Mouse (Mus musculus): Measurements from ENCODE around the gene Fam180a. TPM values are rescaled to one million over a fixed set of nuclear protein-coding genes. Genes with fewer than 3 reads are reported as not detected.

Gene Fam180a
- total RNA-seq, 2 experiments from 2014 or later = 3.5 to 4.4 TPM

DNA sequence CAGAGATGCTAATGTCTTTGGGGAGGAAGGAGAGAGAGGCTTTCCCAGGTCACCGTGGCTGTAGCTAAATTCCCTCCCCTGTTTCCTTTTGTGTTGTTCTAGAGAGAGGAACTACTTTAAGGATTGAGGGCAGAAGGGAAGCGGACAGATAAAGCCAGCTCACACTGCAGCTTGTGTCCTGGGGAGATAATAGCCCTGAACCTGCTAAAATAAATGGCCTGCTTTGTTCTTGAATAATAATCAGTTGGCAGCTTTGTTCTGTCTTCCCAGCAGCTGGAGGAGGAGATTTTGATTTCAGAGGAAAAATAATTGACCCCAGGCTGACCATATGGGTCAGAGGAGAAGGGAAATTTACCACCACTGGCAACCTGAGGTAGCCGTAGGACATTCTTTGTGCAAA, 12.7 kb upstream of the Fam180a start:
- Histone ChIP-seq H3K27ac (no peak overlapping the region), H3K4me3 (no peak overlapping the region)
- no peak for TF ChIP-seq CTCF (IDR thresholded peaks at IDR 0.05)
- intact Hi-C loops (cut with DNase I) = no loop called here
- no peak for DNase-seq (ENCODE audit: extremely low spot score in 1 of 2, low spot score in 2 of 2)

DNA sequence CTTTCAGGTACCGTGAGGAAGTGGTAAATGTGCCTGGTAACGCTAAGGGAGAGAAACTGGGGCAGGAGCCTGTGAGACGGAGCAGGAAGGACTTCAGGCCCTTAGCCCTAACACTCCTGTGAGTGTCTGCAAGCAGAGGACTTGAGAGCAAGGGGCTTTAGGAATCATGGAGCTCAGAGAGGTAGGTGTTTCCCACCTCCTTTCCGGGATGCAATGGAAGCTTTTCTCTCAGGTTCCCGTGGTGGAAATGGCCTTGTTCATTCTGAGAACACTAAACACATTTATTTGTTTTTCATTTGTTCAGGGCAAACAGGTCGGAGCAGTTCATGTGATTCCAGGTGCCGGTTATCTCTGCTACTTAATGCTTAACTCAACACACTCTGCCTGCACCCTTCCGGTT, 11.9 kb upstream of the Fam180a start:
- DNase-seq (ENCODE audit: extremely low spot score in 1 of 2, low spot score in 2 of 2) = no peak
- intact Hi-C loops (cut with DNase I) = no loop called here
- Histone ChIP-seq H3K27ac (no peak overlapping the region), H3K4me3 (no peak overlapping the region)
- TF ChIP-seq CTCF (IDR thresholded peaks at IDR 0.05) = no peak

DNA sequence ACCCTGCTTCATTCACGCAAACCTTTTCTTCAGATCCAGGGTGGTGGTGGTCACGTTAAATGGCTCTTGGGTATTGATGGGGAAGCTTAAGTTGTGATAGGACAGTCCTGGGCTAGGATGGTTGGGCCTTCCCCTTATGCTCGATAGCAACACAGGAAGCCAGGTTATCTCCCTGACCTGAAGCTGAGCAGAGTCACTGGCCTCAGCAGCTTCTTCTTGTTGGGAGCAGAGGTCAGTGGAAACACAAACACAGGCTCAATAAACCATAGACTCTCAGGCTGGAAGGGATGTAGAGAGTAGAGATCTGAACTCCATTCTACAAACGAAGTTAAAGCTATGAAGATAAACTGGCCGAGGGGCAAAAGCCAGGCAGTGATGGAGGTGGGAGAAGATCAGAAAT, 9.5 kb upstream of the Fam180a start:
- no peak overlapping the region for H3K27ac ChIP-seq
- TF ChIP-seq CTCF (IDR thresholded peaks at IDR 0.05) = no peak
- H3K4me3 ChIP-seq = no peak overlapping the region
- intact Hi-C loops (cut with DNase I) = no loop called here
- DNase-seq (ENCODE audit: extremely low spot score in 1 of 2, low spot score in 2 of 2) = no peak

DNA sequence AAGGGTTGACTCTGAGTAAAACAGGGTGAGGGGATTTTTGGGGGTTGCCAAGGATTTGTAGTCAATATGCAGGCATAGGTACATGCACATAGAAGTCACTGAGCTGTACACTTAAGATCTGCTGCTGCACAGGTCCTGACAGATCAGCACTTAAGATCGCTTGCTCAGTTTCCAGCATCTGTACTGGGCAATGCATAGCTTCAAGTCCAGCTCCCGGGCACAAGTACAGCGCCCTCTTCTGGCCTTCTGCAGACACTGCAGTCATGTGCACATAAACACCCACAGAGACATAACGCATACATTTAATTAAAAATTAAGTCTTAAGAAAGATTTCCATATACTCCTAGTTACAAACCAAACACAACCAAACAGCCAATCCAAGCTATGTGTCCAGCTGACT, 8.3 kb upstream of the Fam180a start:
- H3K4me3 ChIP-seq = no peak overlapping the region
- TF ChIP-seq CTCF (IDR thresholded peaks at IDR 0.05) = peak; percentile 11
- no peak for DNase-seq (ENCODE audit: extremely low spot score in 1 of 2, low spot score in 2 of 2)
- intact Hi-C loops (cut with DNase I) = no loop called here
- no peak overlapping the region for H3K27ac ChIP-seq

DNA sequence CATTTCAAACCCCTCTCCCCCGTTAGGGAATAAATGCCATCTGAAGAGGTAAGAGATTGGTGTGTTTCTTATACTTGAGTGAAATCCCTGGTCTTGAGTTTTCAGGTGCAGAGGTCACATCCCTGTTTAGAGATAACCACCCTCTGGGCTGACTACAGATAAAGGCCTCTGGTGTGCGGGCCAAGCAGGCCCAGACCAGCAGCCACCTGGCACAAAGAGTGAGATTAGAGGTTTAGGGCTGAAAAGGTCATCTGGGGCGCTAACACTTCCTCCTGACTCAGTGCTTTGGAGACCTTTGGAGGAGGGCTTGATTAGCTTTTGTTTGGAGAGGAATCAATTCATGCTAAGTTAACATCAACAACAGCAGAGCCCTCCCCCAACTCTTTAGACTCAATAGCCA, 7.7 kb upstream of the Fam180a start:
- DNase-seq (ENCODE audit: extremely low spot score in 1 of 2, low spot score in 2 of 2) = no peak
- intact Hi-C loops (cut with DNase I) = no loop called here
- no peak overlapping the region for H3K27ac ChIP-seq
- no peak overlapping the region for H3K4me3 ChIP-seq
- no peak for TF ChIP-seq CTCF (IDR thresholded peaks at IDR 0.05)

DNA sequence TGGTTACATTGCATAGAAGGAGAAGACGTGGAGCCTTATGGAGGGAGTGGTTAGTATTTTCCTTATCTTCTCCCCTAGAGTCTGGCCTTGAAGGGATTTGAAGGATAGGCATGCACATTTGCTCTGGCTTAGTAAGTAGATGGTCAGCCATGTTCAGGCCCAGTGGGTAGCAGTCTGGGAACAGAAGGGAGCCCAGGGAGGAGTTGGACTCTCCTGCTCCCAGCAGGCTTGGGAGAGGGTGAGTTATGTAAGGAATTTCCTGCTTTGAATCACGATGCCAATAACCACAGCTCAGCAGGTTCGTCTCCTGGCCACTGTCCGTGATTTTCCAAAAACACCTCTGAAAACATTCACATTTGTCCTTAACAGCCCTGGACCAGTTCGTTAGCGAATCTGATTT, 4.9 kb upstream of the Fam180a start:
- no peak for DNase-seq (ENCODE audit: extremely low spot score in 1 of 2, low spot score in 2 of 2)
- no peak for TF ChIP-seq CTCF (IDR thresholded peaks at IDR 0.05)
- Histone ChIP-seq H3K27ac (no peak overlapping the region), H3K4me3 (no peak overlapping the region)
- intact Hi-C loops (cut with DNase I) = no loop called here

DNA sequence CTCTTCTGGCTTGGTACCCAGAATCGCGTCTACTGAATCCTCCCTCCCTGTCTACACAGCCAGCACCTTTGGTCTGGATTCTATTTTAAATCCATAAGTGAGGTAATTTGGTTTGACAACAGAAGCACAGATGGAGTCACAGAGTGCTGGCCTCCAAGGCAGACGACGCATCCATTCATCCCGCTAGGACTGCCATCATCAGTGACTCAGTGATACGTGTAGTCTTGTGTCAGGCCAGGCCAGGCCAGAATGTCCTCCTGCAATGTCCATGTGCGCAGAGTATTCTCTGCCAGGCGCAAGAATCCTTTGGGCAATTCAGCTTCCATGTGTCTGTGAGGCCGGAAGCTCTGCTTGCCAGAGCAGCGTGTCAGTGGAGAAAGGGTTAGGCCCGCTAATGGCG, 4.0 kb upstream of the Fam180a start:
- DNase-seq (ENCODE audit: extremely low spot score in 1 of 2, low spot score in 2 of 2) = no peak
- intact Hi-C loops (cut with DNase I) = no loop called here
- H3K4me3 ChIP-seq = no peak overlapping the region
- H3K27ac ChIP-seq = no peak overlapping the region
- TF ChIP-seq CTCF (IDR thresholded peaks at IDR 0.05) = no peak

DNA sequence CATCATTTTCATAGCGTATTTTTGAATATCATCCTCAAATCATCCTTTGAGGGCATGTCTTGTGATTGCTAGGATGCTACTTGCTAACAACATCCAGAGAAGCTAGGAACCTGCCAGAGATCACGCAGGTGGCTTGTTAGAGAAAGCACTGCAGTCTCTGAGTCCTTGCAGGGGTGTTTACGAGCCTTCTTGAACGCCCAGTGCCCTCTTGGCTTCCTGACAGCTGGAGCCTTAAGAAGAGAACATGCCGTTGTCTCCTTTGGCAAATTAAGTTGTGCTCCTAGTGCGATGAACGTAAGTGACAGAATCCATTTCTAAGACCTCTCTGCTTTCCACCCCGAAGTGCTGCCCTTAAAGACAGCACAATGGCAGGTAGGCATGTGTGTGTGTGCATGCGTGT, 1.6 kb downstream of the Fam180a start:
- Histone ChIP-seq H3K4me3 (no peak overlapping the region), H3K27ac (no peak overlapping the region)
- intact Hi-C loops (cut with DNase I) = no loop called here
- DNase-seq (ENCODE audit: extremely low spot score in 1 of 2, low spot score in 2 of 2) = no peak
- no peak for TF ChIP-seq CTCF (IDR thresholded peaks at IDR 0.05)

DNA sequence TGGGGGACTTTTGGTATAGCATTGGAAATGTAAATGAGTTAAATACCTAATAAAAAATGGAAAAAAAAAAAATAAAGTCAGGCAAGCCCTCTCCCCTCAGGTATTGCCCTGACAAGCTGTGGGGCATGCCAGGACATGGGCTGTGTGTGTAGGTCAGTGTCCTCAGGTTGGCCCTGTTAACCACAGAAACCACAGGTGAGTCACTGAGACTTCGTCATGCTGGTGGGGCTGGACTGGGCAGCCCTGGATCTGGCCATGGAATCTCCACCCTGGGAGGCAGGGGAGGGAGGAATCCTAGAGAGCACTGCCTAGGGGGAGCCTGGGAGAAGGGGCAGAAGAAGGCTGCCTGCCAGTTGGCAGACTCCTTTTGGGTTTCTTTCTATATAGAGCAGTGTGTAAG, 2.9 kb downstream of the Fam180a start:
- H3K4me3 ChIP-seq = no peak overlapping the region
- no peak for DNase-seq (ENCODE audit: extremely low spot score in 1 of 2, low spot score in 2 of 2)
- TF ChIP-seq CTCF (IDR thresholded peaks at IDR 0.05) = no peak
- H3K27ac ChIP-seq = no peak overlapping the region
- intact Hi-C loops (cut with DNase I) = no loop called here

DNA sequence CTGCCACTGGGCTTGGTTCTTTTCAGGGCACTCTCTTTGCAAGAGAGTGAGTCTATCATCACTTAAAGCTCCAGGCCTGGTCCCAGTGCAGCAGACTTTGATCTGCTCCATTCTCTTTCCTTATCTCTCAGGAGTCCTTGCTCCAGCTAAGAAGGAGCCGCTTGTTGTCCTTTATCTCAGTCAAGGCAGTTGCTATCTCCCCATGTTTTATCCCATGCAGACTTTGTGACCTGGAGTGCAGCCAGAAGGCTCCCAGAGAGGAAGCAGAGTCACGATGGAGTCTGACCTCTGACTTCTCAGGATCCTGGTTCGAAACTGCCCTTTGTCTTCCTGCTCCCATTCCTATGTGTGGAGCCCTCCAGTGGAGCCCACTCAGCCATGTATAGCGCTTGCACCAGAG, 4.8 kb downstream of the Fam180a start:
- no peak for DNase-seq (ENCODE audit: extremely low spot score in 1 of 2, low spot score in 2 of 2)
- H3K27ac ChIP-seq = no peak overlapping the region
- intact Hi-C loops (cut with DNase I) = no loop called here
- TF ChIP-seq CTCF (IDR thresholded peaks at IDR 0.05) = no peak
- H3K4me3 ChIP-seq = no peak overlapping the region

DNA sequence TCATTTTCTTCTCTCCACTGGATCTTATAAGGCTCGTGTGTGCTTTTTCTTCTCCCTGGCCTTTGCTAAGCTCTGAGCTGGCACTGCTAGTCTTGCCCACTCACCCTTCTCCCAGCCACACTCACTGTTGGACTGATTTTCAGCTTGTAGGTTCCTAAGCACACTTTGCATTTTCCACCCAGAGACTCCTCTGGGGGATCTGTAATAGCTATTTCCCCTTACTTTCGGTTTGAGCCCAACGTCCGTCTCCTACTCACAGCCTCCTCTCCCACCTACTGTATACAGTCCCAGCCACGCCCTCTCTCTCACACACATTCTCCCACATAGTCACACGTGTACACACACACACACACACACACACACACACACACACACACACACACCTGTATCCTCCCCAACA, 6.1 kb downstream of the Fam180a start:
- intact Hi-C loops (cut with DNase I) = no loop called here
- DNase-seq (ENCODE audit: extremely low spot score in 1 of 2, low spot score in 2 of 2) = no peak
- no peak overlapping the region for H3K27ac ChIP-seq
- no peak overlapping the region for H3K4me3 ChIP-seq
- no peak for TF ChIP-seq CTCF (IDR thresholded peaks at IDR 0.05)

DNA sequence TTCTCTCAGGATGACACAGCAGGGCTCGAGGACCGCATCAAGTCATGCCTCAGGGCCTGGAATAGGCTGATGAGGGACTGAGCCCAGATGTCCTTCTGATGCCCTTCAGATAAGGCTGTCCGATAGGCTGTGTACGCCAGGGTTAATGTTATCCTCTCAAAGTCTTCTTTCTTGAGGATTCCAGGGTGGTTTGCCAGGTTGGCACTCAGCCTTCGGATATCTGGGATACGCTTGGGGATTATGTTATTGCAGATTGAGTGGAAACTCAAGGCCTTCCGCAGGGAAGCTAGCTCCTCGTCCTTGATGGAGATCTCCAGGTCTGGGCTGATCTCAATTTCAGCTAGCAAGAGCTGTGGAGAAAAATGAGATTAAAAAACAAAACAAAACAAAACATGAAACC, 12.4 kb downstream of the Fam180a start:
- no peak for TF ChIP-seq CTCF (IDR thresholded peaks at IDR 0.05)
- intact Hi-C loops (cut with DNase I) = no loop called here
- no peak for DNase-seq (ENCODE audit: extremely low spot score in 1 of 2, low spot score in 2 of 2)
- Histone ChIP-seq H3K4me3 (no peak overlapping the region), H3K27ac (no peak overlapping the region)

DNA sequence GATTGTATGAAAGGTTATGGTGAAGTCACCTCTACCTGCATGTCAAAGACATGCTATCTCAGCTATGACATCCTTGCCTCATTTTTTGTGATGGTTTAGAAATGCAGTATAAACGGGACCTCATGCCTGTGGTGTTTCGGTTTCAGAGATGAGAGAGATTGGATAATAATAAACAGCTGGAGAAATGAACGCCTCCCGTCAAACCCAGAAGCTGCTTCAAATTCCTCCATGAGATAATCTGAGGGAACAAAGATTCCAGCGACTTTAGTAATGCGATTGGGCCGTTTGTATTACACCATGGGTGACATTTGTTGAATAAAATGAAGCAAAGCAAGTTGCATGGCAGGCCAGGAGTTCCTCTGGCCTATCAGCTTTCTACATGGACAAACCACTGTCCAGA, 16.5 kb downstream of the Fam180a start:
- DNase-seq (ENCODE audit: extremely low spot score in 1 of 2, low spot score in 2 of 2) = no peak

DNA sequence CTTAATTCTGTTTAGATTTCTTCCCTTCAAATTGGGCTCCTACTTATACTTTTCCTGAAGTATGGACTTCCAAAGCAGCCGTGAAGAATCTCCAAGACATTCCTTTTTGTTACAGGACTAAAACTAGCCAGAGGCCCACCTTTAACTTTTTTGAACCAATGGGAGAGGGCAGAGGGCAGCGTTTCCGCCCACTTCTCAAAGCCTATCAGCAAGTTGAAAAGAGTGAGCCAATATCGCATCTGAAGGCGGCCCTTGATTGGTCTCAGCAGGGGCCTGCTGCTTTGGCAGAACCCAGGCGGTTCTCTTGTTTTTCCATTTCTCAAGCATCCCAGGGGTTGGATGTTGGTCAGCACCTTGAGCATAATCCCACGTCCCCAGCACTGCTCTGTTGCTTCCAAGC, 17.9 kb downstream of the Fam180a start, which contains the start of gene Slc13a4:
Gene Slc13a4, minus strand, starts transcription at position 95 of the 400 bp plus-strand sequence.
- intact Hi-C loops (cut with DNase I) = no loop called here

More for the DNA sequence above, 16.5 kb downstream of the Fam180a start:
- H3K4me3 ChIP-seq = no peak overlapping the region
- no peak overlapping the region for H3K27ac ChIP-seq
- no peak for TF ChIP-seq CTCF (IDR thresholded peaks at IDR 0.05)
- intact Hi-C loops (cut with DNase I) = no loop called here

More for the DNA sequence above, 17.9 kb downstream of the Fam180a start, which contains the start of gene Slc13a4:
- DNase-seq (ENCODE audit: extremely low spot score in 1 of 2, low spot score in 2 of 2) = no peak
- TF ChIP-seq CTCF (IDR thresholded peaks at IDR 0.05) = no peak
- no peak within 1 kb of the TSS for H3K4me3 ChIP-seq
- H3K27ac ChIP-seq = no peak within 1 kb of the TSS

Measured in left cerebral cortex, adult 2 months (tissue).